Mouse (Mus musculus) cerebellum, adult 2 months (tissue): ENCODE data around the gene Tubd1.

Experiments
- CTCF ChIP-seq: fragments of 200-500 bp; IDR thresholded peaks from 2 replicates; pipeline ENCODE4 v1.5.1; 2011; ENCODE audit warnings: low read depth, mild to moderate bottlenecking, control low read depth, low read length, moderate library complexity, borderline replicate concordance; ENCODE audit not compliant: insufficient read depth
- POLR2A ChIP-seq: fragments of 200-500 bp; IDR thresholded peaks from 2 replicates; pipeline ENCODE4 v1.6.1; 2011; ENCODE audit warnings: low read length, control low read depth, borderline replicate concordance; ENCODE audit not compliant: insufficient read depth

GRCm38 (mm10) chr11:86568425-86568824, 23.6 kb downstream of the Tubd1 start:
- TF ChIP-seq CTCF: no peak; the same call in 1 of the 2 replicates
- no peak for TF ChIP-seq POLR2A
